Mouse (Mus musculus) yolk sac, embryonic 10.5 days (tissue): ENCODE measurements around the gene Copg2.

Experiments used
- DNase-seq: peaks from one replicate; pipeline ENCODE4 v3.0.0-alpha.2; 2017; ENCODE audit warnings: low spot score

Gene Copg2

GRCm38 (mm10) chr6:30896195-30896985 is at the start of gene Copg2:
Gene Copg2, minus strand, starts transcription at chr6:30896794.
- peak; percentile 96 for DNase-seq

DNA sequence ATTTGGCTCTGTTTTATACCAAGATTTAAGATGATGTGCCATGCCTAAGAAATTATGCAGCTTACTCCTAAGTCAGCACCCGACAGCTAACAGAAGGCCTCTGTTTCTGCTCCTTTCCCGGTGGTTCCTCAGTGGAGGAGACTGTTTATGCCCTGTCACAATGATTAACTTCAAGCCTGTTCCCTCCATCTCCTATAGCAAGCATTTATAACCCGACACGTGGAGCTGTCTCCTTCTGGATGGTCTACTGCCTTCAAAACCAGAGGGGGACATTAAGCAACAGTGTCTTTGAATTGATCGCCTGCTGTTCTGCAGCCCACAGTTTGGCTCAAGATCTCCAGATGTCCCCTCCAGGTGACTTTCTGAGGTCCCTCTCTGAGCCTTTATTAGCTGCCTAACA is 42.7 kb upstream of the Copg2 start:
- no peak for DNase-seq

DNA sequence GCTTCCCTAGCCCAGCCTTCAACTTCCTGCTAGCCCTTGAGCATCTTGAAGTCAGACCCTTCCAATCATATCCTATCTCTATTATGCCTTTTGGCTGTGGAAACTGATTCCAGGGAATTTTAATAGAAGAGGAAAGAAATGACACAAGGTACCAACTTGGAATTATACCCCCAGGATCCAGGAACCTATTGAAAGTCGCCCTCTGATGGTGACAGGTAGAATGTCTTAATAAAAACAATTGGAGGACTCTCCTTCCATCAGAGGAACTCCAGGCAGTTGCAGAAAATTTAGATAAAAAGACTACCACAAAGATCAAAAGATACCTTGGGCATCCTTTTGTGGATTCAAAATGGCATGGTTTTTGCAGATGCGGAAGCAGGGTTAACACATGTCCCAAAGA is 26.2 kb upstream of the Copg2 start:
- no peak for DNase-seq

GRCm38 (mm10) chr6:30921826-30922225 is 25.2 kb upstream of the Copg2 start:
- no peak for DNase-seq

- DNase-seq, result no peak
Measured at GRCm38 (mm10) chr6:30920834-30921675, 24.5 kb upstream of the Copg2 start.

GRCm38 (mm10) chr6:30915473-30915872 is 18.9 kb upstream of the Copg2 start, which contains the start of gene Tsga13:
Gene Tsga13, minus strand, starts transcription at chr6:30915573.
- DNase-seq, result no peak

DNA sequence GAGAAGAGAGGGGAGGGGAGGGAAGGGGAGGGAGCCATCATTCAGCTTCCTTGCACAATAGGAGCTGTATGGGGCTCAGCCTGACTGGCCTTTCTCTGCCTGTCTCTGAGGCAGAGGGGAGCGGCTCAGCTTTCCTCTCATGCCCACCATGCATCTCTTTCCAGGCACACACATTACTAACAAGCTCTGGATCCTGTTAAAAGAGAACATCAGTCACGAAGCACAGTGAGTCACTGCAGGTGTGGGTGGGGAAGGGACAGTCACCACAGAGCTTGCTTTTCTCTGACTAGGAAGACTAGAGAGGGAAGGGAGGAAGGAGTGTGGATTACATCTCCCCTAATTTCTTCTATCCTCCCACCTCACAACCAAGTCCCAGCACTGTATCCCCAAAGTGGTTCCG is 11.4 kb upstream of the Copg2 start:
- no peak for DNase-seq

- DNase-seq, result no peak
Measured at GRCm38 (mm10) chr6:30904911-30905310, 8.3 kb upstream of the Copg2 start.

DNA sequence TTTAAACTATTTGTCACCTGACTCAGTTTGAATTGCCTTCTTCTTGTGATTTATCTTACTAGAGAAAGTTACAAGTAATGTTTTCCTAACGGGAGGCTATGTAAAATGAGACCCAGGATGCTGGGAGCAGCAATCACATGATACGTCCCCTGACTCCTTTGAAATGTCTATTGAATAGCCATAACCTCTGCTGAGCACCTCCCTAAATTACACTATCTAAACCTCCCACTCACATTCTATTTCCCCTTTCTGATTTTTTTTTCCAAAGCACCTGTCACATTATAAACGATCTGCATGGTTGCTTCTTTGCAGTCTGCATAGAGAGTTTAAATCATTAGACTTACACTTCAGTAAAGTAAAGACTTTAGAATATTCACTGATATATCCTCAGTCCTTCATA is 7.4 kb upstream of the Copg2 start:
- no peak for DNase-seq

- DNase-seq, result no peak
Measured at GRCm38 (mm10) chr6:30897520-30897919, 926 bp upstream of the Copg2 start.

GRCm38 (mm10) chr6:30896986-30897327 is 363 bp upstream of the Copg2 start:
- no peak for DNase-seq

- DNase-seq, result no peak
Measured at GRCm38 (mm10) chr6:30895819-30896194, 787 bp downstream of the Copg2 start.

- DNase-seq, result no peak
Measured at GRCm38 (mm10) chr6:30893081-30893480, 3.5 kb downstream of the Copg2 start.

DNA sequence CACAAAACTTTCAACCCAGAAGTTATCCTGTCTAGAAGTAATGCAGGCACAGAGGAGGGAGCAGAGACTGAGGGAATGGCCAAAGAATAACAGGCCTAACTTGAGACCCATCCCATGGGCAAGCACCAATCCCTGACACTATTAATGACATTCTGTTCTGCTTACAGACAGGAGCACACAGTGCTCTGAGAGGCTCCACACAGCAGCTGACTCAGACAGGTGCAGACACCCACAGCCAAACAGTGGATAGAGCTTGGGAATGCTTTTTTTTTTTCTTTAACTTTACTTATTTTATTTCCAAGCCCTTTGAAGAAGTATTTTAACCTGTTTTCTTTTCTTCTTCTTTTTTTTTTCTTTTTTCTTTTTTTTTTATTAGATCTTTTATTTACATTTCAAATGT is 4.8 kb downstream of the Copg2 start:
- DNase-seq, result no peak

DNA sequence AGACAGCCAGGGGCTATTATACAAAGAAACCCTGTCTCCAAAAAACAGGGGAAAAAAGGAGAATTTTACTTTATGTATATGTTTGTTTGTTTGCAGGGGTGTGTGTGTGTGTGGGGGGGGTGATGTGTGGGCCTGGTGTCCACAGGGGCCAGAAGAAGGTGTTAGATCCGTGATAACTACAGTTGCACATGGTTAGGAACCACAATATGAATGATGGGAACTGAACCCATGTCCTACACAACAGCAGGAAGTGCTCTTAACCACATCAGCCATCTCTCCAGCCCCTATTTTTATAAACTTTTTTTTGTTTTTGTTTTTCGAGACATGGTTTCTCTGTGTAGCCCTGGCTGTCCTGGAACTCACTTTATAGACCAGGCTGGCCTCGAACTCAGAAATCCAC is 11.7 kb downstream of the Copg2 start:
- no peak for DNase-seq

DNA sequence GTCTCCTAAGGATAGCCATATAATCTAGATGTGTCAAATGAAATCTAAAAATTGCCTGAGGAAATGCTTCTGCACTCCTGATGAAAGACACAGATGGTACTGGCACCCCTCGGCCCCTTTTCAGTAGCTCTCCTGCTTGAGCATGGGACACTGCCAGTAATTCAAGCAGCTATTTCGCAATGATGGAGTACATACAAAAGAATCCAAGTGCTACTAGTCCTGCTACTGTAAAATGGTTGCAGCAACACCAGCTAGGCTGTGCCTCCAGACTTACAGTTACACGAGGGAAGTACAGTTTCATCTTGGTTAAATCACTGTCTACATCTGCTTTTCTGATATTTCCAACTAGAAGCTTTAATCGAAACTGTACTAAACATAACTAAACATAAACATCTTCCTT is 13.1 kb downstream of the Copg2 start:
- no peak for DNase-seq

DNA sequence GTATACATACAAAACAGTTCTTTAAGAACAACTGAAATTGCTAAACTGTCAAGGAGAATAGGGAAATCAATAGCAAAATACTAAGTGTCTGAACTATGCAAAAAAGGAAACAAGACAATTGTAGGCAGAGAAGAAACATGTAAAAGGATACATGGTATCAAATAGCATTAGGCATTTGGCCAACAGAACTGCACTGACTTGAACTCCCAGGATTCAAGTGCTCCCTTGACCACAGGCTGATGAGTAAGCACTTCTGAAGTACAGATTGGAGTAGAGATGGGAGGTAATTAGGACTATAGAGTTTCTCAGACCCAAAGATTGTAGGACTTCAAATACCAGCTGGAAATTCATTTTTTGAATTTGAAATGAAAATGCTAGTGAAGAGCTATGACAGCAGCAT is 19.9 kb downstream of the Copg2 start:
- no peak for DNase-seq

DNA sequence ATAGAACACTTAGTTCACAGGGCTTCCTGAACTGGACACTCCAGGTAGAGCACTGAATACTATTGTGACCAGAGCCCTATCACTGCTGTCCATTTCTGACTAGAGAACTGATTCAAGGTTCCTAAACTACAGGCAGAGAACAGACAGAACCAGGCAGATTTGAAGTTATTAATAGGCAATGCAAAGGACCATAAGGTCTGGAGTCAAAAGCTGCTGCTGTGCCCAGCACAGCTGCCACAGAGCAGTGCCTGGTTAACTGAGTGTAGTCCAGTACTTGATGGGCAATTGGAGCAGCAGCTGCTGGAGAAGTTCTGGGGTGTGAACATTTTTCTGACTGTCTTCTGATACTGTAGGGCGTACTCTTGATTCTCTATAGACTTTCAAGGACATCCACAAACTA is 30.1 kb downstream of the Copg2 start:
- DNase-seq, result no peak

GRCm38 (mm10) chr6:30865031-30865678 is 31.4 kb downstream of the Copg2 start:
- no peak for DNase-seq

- DNase-seq, result no peak
Measured at GRCm38 (mm10) chr6:30855956-30856355, 40.6 kb downstream of the Copg2 start.

- peak; percentile 8 for DNase-seq
Measured at GRCm38 (mm10) chr6:30855205-30855604, 41.4 kb downstream of the Copg2 start.

DNA sequence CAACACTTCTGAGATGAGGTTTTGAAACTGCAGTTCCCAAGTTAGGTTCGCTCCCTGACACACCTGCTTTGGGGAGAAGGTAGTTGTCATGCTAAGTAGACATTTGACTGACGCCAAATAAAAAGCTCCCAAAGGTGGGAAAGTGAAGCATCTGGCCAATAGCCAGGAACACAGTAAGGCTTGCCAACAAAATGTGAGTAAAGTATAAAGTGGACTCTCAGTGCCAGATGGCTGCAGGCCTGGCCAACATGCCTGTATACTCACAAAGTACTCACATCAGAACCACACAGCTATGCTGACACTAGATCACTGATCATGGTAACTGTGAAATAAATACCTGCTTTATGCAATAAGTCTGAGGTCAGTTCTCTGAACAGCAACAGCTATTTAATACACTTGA is 46.8 kb downstream of the Copg2 start:
- DNase-seq, result no peak

DNA sequence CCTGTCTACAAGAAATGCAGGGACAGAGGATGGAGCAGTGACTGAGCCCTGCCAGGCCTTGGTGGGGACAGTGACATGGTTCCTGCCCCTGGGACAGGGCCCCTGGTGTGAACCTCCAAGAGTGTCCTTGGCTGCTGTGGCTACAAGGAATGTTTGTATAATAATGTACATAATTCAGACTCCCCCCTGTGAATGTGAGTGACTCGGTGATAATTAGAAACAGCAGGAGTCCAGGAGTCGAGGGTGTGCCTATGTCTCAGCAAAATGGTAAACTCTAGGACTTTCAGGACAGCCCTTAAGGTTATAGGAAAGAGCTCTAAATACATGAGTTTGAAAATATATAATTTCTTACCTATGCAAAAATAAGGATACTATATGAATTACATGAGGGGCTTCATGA is 64.4 kb downstream of the Copg2 start:
- DNase-seq, result no peak
